12 mouse cellular contexts compared by ENCODE assay signal in genomic region chr9:67965889-67966288, GRCm38 (mm10).
DNase-seq lines count a peak whose midpoint lies in the region; ATAC-seq lines count a peak whose summit lies in the region.
"Had no signal": no experiment of that assay in that cellular context is flagged by ENCODE, and none has a peak within 500 bp of the region (broad histone marks: within the 10 kb centered on the region; RNA-seq: fewer than 3 reads in every experiment).

No protein-coding gene starts in this region.

- H3K4me1 ChIP-seq in embryonic facial prominence, embryonic 14.5 days (ENCODE audit: control insufficient read depth, insufficient read depth, low read length), result no peaks in the 10 kb centered on the region
- no peaks in the 10 kb centered on the region for H3K4me1 ChIP-seq in embryonic facial prominence, embryonic 10.5 days
- peaks cover 7% of the 10 kb centered on the region for H3K4me1 ChIP-seq in hindbrain, embryonic 13.5 days (replicated peaks)
- H3K4me1 ChIP-seq: embryonic facial prominence, embryonic 13.5 days had no signal

- DNase-seq in embryonic facial prominence, embryonic 14.5 days (ENCODE audit: low spot score), result peak; percentile 6
- no peak for DNase-seq in embryonic facial prominence, embryonic 10.5 days (ENCODE audit: low spot score)
- peak; percentile 45 for DNase-seq in embryo, embryonic 10.5 days (ENCODE audit: low spot score)
- DNase-seq in neural tube, embryonic 10.5 days (ENCODE audit: extremely low spot score, low spot score), result peak; percentile 24
- DNase-seq in cerebellum, adult 11-12 months, result no peak
- DNase-seq in lung, postnatal 4 days, result no peak
- DNase-seq in left cerebral cortex, adult 18-20 months (ENCODE audit: low spot score in 2 of 2), result no peak
- DNase-seq: adrenal gland, postnatal 25 days; cerebellum, adult 11 months; lung, adult 18-20 months had no signal

- no peak overlapping the region for H3K9ac ChIP-seq in embryonic facial prominence, embryonic 14.5 days (ENCODE audit: low read depth, low read length)
- no peak overlapping the region for H3K9ac ChIP-seq in hindbrain, embryonic 13.5 days
- H3K9ac ChIP-seq: embryonic facial prominence, embryonic 13.5 days had no signal

- H3K9me3 ChIP-seq in embryonic facial prominence, embryonic 14.5 days (ENCODE audit: control insufficient read depth, low read length), result no peaks in the 10 kb centered on the region
- 0 out of 2 replicates have a peak, but pooled peaks cover 2% of the 10 kb centered on the region for H3K9me3 ChIP-seq in embryonic facial prominence, embryonic 10.5 days
- no peaks in the 10 kb centered on the region for H3K9me3 ChIP-seq in hindbrain, embryonic 13.5 days
- H3K9me3 ChIP-seq: embryonic facial prominence, embryonic 13.5 days had no signal

- H3K27ac ChIP-seq in embryonic facial prominence, embryonic 14.5 days (replicated peaks; ENCODE audit: low read depth, low read length), result no peak overlapping the region
- no peak overlapping the region for H3K27ac ChIP-seq in embryonic facial prominence, embryonic 10.5 days (replicated peaks)
- peak overlapping the region; percentile 24; the same call in 1 of the 2 replicates for H3K27ac ChIP-seq in hindbrain, embryonic 13.5 days
- H3K27ac ChIP-seq: embryonic facial prominence, embryonic 13.5 days had no signal

- no peak overlapping the region for H3K4me2 ChIP-seq in embryonic facial prominence, embryonic 14.5 days (ENCODE audit: low read depth, low read length)
- H3K4me2 ChIP-seq in hindbrain, embryonic 13.5 days, result peak overlapping the region; percentile 14; the same call in 1 of the 2 replicates
- H3K4me2 ChIP-seq: embryonic facial prominence, embryonic 13.5 days had no signal

- ATAC-seq in embryonic facial prominence, embryonic 14.5 days (ENCODE audit: low read depth), result no peak
- no peak for ATAC-seq in hindbrain, embryonic 13.5 days (ENCODE audit: low FRiP score)

- no peak overlapping the region for H3K4me3 ChIP-seq in embryonic facial prominence, embryonic 14.5 days (ENCODE audit: low read depth, low read length)
- H3K4me3 ChIP-seq in embryonic facial prominence, embryonic 10.5 days, result no peak overlapping the region
- H3K4me3 ChIP-seq in hindbrain, embryonic 13.5 days, result no peak overlapping the region
- H3K4me3 ChIP-seq: embryonic facial prominence, embryonic 13.5 days had no signal

- WGBS in embryonic facial prominence, embryonic 14.5 days, result 65% methylated on average over 14 of the region's 14 CpGs
- 70% methylated on average over 14 of the region's 14 CpGs for WGBS in embryonic facial prominence, embryonic 10.5 days
- WGBS in hindbrain, embryonic 13.5 days, result 21% methylated on average over 14 of the region's 14 CpGs

- no peaks in the 10 kb centered on the region for H3K27me3 ChIP-seq in embryonic facial prominence, embryonic 14.5 days (replicated peaks; ENCODE audit: control insufficient read depth, insufficient read depth, low read length)
- no peaks in the 10 kb centered on the region for H3K27me3 ChIP-seq in embryonic facial prominence, embryonic 10.5 days (replicated peaks; ENCODE audit: low read depth, poor library complexity, severe bottlenecking)
- no peaks in the 10 kb centered on the region for H3K27me3 ChIP-seq in hindbrain, embryonic 13.5 days
- H3K27me3 ChIP-seq: embryonic facial prominence, embryonic 13.5 days had no signal

- peaks cover 47% of the 10 kb centered on the region for H3K36me3 ChIP-seq in embryonic facial prominence, embryonic 14.5 days (ENCODE audit: control insufficient read depth, insufficient read depth, low read length)
- peaks cover 36% of the 10 kb centered on the region for H3K36me3 ChIP-seq in embryonic facial prominence, embryonic 10.5 days (replicated peaks)
- peaks cover 34% of the 10 kb centered on the region for H3K36me3 ChIP-seq in hindbrain, embryonic 13.5 days

Comparison
In these comparisons a context has a peak if more than half of its experiments do, and no peak if none do; other contexts are left out.
1. DNase-seq: peak in embryonic facial prominence, embryonic 14.5 days (single experiment), embryo, embryonic 10.5 days (single experiment) and neural tube, embryonic 10.5 days (single experiment); none in embryonic facial prominence, embryonic 10.5 days (single experiment), cerebellum, adult 11-12 months (single experiment), lung, postnatal 4 days (0 of 2) and left cerebral cortex, adult 18-20 months (0 of 2).